Mouse (Mus musculus): Measurements from ENCODE around the gene Akap8.

- TF ChIP-seq POLR2A (IDR thresholded peaks at IDR 0.05; ENCODE audit: insufficient read depth, low read depth, low read length) (no peak), CTCF (IDR thresholded peaks at IDR 0.05; ENCODE audit: insufficient read depth, low read depth, low read length) (no peak)
Measured at GRCm38 (mm10) chr17:32349851-32350381, 28.9 kb upstream of the Akap8 start.
